Mouse (Mus musculus) 416B (cell line): ENCODE measurements around the gene Tlr8.

Source experiments
- DNase-seq: peaks from one replicate; pipeline ENCODE4 v3.0.0; 2011; ENCODE audit warnings: low read depth

The Tlr8 gene

GRCm38 (mm10) chrX:167264086-167264485, at the start of gene Tlr8:
TSS of gene Tlr8 (minus strand) at chrX:167264329.
- peak; percentile 8 for DNase-seq

GRCm38 (mm10) chrX:167302061-167302460, 37.9 kb upstream of the Tlr8 start:
- peak; percentile 9 for DNase-seq

GRCm38 (mm10) chrX:167276953-167277352, 12.8 kb upstream of the Tlr8 start:
- DNase-seq, result peak; percentile 75

- DNase-seq, result peak; percentile 44
Observed at GRCm38 (mm10) chrX:167276551-167276950, 12.4 kb upstream of the Tlr8 start.

DNA sequence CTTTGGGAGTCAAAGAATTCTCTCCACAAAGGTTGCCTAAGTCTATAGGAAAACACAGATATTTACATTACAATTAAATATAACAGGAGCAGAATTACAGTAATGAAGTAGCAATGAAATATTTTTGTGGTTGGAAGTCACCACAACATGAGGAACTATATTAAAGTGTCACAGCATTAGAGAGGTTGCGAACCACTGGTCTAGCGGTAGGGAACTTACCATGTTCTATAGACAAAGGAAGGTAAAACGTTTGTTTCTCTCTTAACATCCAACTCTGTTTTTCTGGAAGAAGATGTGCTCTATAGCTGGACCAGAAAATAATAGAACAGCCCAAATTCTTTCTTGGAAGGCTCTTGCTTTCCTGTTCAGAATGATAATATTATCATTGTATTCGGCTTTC, 599 bp downstream of the Tlr8 start:
- no peak for DNase-seq

GRCm38 (mm10) chrX:167241736-167242135, 22.4 kb downstream of the Tlr8 start:
- DNase-seq, result no peak

DNA sequence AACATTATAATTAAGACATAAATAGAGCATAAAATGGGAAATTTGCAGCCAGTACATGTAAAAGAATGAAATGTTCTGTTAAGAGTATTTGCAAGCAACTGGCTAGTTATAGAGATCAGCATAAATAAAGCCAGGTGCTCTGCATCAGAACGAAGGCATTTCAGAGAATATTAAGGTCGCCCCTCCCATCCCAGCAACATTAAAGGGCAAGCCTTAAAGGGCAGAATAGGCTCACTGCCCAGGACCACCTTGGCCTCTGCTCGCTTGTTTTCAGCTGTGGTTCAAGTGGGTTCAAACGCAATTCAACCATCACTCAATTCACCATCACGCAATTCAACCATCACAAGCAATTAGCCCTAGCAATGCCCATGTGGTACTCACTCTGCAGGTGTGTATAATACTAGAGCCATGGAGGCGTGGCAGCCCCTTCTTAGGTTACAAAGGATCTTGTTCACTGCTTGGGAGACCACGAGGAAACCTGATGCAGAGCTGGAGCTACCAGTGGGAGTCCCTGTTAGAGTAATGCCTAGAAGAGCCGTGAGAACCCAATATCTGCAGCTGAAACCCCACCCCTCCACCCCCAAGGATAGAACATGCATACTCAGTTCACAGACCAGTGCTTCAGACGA, 24.7 kb downstream of the Tlr8 start:
- no peak for DNase-seq

DNA sequence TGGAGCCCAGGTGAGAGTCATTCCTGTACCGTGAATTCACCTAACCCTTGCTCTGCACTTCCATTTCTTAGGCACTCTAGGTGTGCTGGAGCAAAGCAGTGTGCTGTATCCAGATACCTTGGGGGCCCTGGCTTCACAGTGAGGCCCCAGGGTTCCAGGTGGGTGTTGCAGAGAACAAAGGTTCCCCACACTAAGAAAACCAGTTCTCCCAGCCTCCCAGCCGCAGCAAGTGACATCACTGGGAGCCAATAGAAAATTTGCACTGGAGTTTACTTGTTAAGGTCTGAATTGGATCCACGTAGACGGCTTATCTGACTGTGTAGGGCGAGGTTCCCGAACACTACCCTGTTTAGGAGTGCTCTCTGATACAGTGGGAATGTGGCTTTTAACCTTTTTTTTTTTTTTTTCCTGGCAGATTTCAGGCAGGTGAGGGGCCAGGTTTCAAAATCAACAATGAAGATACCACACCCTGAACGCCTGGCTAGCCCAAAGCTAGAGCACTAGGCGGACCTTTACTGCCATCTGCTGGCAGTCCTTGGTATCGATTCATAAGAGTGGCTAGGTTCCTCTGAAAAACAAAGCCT, 30.9 kb downstream of the Tlr8 start:
- DNase-seq, result peak; percentile 75

GRCm38 (mm10) chrX:167231150-167231549, 33.0 kb downstream of the Tlr8 start:
- DNase-seq, result peak; percentile 65

- peak; percentile 48 for DNase-seq
Observed at GRCm38 (mm10) chrX:167229819-167230218, 34.3 kb downstream of the Tlr8 start.

DNA sequence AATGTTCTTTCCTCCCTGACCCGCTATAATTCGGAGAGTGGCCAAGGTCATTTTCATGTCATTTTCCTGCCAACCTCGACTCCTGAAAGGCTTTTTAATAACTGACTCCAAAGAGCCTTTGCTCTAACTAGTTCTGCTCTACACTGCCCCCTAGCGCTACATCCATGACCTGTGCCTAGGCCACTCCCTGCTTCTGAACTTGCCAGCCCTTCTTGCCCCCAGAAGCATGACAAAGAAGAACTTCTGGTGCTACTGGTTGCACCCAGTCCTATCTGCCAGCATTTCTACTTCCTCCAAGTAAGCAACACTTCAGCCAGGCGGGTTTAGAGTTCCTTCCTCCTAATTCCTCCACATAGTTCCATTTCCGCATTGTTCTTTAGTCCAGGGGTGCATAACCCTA, 34.9 kb downstream of the Tlr8 start:
- DNase-seq, result peak; percentile 87

DNA sequence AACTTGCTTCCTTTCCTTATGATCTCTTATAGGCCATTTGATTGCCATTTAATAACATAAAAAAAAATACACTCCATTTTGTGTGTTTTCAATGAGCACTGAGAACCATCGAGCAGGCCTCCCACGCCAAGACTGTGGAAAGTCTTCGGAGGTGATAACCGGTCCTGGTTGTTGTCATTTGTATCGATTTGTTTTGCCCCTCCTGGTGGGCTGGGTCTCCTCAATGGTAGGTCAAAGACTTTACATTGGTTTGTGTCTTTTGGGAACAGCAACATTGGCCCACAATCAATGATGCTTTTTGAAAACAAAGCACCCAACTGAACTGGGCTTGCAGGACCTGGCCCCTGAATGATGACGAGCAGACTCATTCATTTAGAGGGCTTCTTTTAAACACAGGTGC, 36.4 kb downstream of the Tlr8 start:
- DNase-seq, result no peak

- peak; percentile 61 for DNase-seq
Observed at GRCm38 (mm10) chrX:167227138-167227537, 37.0 kb downstream of the Tlr8 start.

DNA sequence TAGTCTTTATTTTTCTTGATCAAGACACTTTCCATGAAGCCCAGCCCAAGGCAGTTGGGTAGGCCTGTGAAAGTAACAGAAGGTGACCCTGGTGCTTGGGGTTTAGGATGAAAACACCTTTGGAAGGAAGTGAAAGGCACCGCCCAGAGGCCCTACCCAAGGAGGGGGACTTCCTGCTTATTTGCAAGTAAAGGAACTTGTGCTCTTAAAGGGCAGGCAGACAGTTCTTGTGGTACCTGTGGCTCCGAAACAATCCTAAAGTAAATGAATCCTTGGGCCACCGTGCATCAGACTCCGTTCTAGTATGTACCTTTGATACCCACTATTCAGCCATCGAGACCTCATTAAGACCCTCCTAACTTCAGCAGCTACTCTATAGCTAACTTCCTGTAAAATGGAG, 37.6 kb downstream of the Tlr8 start:
- no peak for DNase-seq

GRCm38 (mm10) chrX:167212707-167213106, 51.4 kb downstream of the Tlr8 start:
- DNase-seq, result peak; percentile 50

GRCm38 (mm10) chrX:167211871-167212555, 52.1 kb downstream of the Tlr8 start:
- DNase-seq, result no peak

GRCm38 (mm10) chrX:167210319-167210728, 53.8 kb downstream of the Tlr8 start:
- peak; percentile 76 for DNase-seq

GRCm38 (mm10) chrX:167209828-167210227, 54.3 kb downstream of the Tlr8 start:
- peak; percentile 60 for DNase-seq

- DNase-seq, result peak; percentile 92
Observed at GRCm38 (mm10) chrX:167208978-167209754, 55.0 kb downstream of the Tlr8 start, which contains the start of gene Tmsb4x. TSS of gene Tmsb4x (minus strand) at chrX:167209315.

- peak; percentile 53 for DNase-seq
Observed at GRCm38 (mm10) chrX:167208506-167208820, 55.7 kb downstream of the Tlr8 start.

DNA sequence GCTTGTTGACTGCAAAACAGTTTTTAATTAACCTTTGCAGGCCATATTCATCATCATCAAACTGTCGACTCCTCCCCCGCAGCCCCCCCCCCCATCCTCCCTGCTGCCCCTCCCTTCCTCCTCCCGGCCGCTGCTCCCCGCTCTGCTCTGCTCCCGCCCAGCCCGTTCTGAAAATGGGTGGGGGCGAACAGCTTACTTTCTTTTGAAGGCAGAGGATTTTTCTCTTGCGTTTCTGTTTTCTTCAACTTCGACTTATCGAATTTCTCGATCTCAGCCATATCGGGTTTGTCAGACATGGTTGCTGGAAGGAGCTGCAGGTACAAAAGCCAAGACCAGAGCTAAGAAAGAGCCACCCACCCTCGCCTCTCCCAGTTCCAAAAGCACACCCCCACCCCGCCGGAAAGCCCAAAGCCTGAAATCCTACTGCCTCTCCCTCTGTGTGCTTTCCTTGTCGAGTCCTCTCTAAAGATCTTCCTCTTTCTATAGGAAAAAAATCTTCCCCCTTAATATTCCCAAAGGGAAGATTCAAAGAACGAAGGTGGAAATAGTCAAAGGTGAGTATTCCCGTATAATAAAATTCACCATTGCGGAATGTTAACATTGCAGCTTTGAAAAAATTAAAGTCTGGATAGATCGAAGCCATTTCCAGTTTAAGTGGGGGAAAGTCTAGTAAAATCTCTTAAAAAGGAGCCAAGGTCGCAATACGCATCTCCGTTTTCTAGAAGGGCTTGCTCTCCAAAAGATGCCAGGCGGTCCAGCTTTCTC, 56.2 kb downstream of the Tlr8 start:
- peak; percentile 67 for DNase-seq
